Mouse (Mus musculus) kidney, postnatal 0 days (tissue): ENCODE results near the gene Srd5a3. TPM values are rescaled to one million over a fixed set of nuclear protein-coding genes. Genes with fewer than 3 reads are reported as not detected.
A peak's percentile ranks its signal among the peaks of the same experiment; 100 is the strongest.
"Not testable (repeated sequence)": the region's sequence is repeated elsewhere in the genome, so short reads cannot be mapped to it uniquely, and the experiment has no call there.

ENCODE experiments used
- ATAC-seq: fragments of 200-750 bp; cut with Nextera tagmentation; replicated peaks from 2 replicates; pipeline ENCODE4 v1.8.0; 2017; ENCODE audit warnings: low read depth, moderate number of reproducible peaks, moderate TSS enrichment, moderate library complexity; ENCODE audit not compliant: low FRiP score
- DNase-seq: peaks from one replicate; pipeline ENCODE4 v3.0.0-alpha.2; 2016; ENCODE audit warnings: low spot score
- H3K27ac ChIP-seq: fragments of 300-500 bp; sonication (generic); 2 replicates; pipeline ENCODE4 v1.5.1; 2014; ENCODE audit warnings: mild to moderate bottlenecking
- H3K27me3 ChIP-seq: fragments of 300-500 bp; sonication (generic); 2 replicates; pipeline ENCODE4 v1.6.1; 2014; ENCODE audit warnings: low read length, mixed read lengths; ENCODE audit not compliant: insufficient read depth
- H3K36me3 ChIP-seq: fragments of 300-500 bp; sonication (generic); 2 replicates; pipeline ENCODE4 v1.6.1; 2014; ENCODE audit warnings: low read length, mixed read lengths; ENCODE audit not compliant: insufficient read depth
- H3K4me1 ChIP-seq: fragments of 300-500 bp; sonication (generic); replicated peaks from 2 replicates; pipeline ENCODE4 v1.6.1; 2014; ENCODE audit warnings: antibody characterized with exemption, low read length, mixed read lengths; ENCODE audit not compliant: insufficient read depth
- H3K4me2 ChIP-seq: fragments of 300-500 bp; sonication (generic); 2 replicates; pipeline ENCODE4 v1.6.1; 2014; ENCODE audit warnings: mild to moderate bottlenecking, low read length, moderate library complexity, mixed read lengths
- H3K4me3 ChIP-seq: fragments of 300-500 bp; sonication (generic); replicated peaks from 2 replicates; pipeline ENCODE4 v1.5.1; 2014; ENCODE audit warnings: low read depth, low read length
- H3K9ac ChIP-seq: fragments of 300-500 bp; sonication (generic); 2 replicates; pipeline ENCODE4 v1.6.1; 2014; ENCODE audit warnings: low read depth, low read length
- H3K9me3 ChIP-seq: fragments of 300-500 bp; sonication (generic); replicated peaks from 2 replicates; pipeline ENCODE4 v1.6.1; 2016; ENCODE audit warnings: low read length, inconsistent platforms, mixed read lengths
- CTCF ChIP-seq: IDR thresholded peaks from 2 replicates; pipeline ENCODE4 v1.5.1; 2016; ENCODE audit warnings: antibody characterized with exemption, low read depth, mild to moderate bottlenecking, moderate library complexity
- WGBS: fragments of 180-500 bp; shearing (Covaris S2); extraction: QIAGEN DNeasy Blood & Tissue Kit; methylation state at CpG from one replicate; pipeline ENCODE4 v1.1.7; 2014; 5-methylcytosine and 5-hydroxymethylcytosine counted together
- polyA plus RNA-seq: library from polyadenylated mRNA; unstranded; fragments of >200 nt; fragmentation: Nextera tagmentation; extraction: Ambion mirVana; gene quantifications from 2 replicates; pipeline ENCODE4 v1.2.1, GENCODE M21; 2015

Gene Srd5a3
- polyA plus RNA-seq: 43.3 and 43.6 TPM in 2 replicates

DNA sequence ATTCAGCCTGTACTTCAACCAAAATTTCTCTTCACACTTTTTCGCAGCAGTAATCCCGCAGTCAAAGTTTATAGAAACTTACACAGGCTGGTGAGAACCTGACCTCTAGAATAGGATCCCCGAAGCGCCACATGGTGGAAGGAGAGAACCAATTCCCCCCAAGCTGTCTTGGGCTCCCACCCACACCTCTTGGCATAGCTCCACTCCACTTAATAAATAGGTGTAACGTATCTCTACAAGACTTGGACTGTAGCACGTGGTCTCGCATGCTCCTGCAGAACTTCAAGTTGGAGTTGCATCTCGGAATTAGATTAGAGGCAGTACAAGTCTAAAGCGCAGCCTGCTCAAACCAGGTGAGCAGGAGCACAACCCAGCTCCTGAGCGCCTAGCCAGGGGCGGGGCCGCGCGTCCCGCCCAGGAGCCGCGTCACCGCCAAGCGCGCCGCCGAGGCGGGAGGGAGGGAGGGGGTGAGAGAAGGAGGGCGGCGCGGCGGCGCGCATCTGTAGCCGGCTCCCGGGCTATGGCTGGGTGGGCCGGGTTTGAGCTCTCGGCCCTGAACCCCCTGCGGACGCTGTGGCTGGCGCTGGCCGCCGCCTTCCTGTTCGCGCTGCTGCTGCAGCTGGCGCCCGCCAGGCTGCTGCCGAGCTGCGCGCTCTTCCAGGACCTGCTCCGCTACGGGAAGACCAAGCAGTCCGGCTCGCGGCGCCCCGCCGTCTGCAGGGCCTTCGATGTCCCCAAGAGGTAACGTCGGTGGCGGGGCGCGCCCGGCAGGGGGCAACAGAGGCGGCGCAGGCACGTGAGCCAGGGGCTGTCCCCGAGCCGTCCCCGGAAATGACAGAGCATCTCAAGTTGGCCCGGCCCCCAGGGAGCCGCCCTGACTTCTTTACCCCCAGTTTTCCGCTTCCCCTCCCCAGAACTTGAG lies at the start of gene Srd5a3:
TSS of gene Srd5a3 (plus strand) at position 464 of the 922 bp plus-strand sequence.
- peak; percentile 97 for ATAC-seq
- Histone ChIP-seq H3K9ac (peak within 1 kb of the TSS; percentile 93), H3K36me3 (no peaks in the 10 kb centered on the region), H3K4me3 (peak within 1 kb of the TSS; percentile 64), H3K27me3 (no peaks in the 10 kb centered on the region), H3K9me3 (no peaks in the 10 kb centered on the region), H3K4me2 (peak within 1 kb of the TSS; percentile 58), H3K4me1 (peaks cover 12% of the 10 kb centered on the region; the same call in 1 of the 2 replicates), H3K27ac (peak within 1 kb of the TSS; percentile 100)
- peak; percentile 94 for TF ChIP-seq CTCF
- peak; percentile 97 for DNase-seq
- 1% methylated on average over 65 of the region's 69 CpGs for WGBS

GRCm38 (mm10) chr5:76103809-76104208 lies 36.3 kb upstream of the Srd5a3 start:
- not testable (repeated sequence) for H3K4me3 ChIP-seq, H3K9ac ChIP-seq, H3K4me1 ChIP-seq, ATAC-seq, H3K9me3 ChIP-seq, H3K36me3 ChIP-seq, DNase-seq, H3K27me3 ChIP-seq, H3K27ac ChIP-seq, H3K4me2 ChIP-seq
- 82% methylated on average over 5 of the region's 5 CpGs for WGBS

DNA sequence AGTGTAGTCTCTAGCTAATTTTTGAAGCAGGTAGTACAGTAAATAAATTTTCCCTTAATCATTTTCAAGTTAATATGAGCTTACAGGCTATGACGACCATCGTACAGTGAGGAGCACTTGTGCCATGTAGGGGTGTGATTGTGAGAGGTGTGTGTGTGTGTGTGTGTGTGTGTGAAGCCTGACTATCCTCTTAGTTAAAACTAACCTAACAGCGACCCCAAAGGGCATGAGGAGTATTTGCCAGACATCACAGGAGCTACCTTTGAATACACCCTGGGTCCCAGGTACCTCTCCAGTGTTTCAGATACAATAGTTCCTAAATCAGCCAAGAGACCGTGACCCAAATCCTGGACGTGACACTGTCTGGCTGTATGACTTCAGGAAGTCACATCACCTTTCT lies 32.8 kb upstream of the Srd5a3 start:
- 74% methylated on average over 5 of the region's 5 CpGs for WGBS
- Histone ChIP-seq H3K4me1 (no peaks in the 10 kb centered on the region), H3K4me3 (no peak overlapping the region), H3K9me3 (no peaks in the 10 kb centered on the region), H3K4me2 (no peak overlapping the region), H3K27ac (no peak overlapping the region), H3K27me3 (no peaks in the 10 kb centered on the region), H3K36me3 (no peaks in the 10 kb centered on the region), H3K9ac (no peak overlapping the region)
- TF ChIP-seq CTCF: no peak
- no peak for ATAC-seq
- no peak for DNase-seq

- Histone ChIP-seq H3K9me3 (no peaks in the 10 kb centered on the region), H3K36me3 (no peaks in the 10 kb centered on the region), H3K4me1 (no peaks in the 10 kb centered on the region), H3K27ac (no peak overlapping the region), H3K27me3 (no peaks in the 10 kb centered on the region), H3K4me2 (no peak overlapping the region), H3K9ac (no peak overlapping the region), H3K4me3 (no peak overlapping the region)
- ATAC-seq (no peak), DNase-seq (no peak)
- 76% methylated on average over 3 of the region's 3 CpGs for WGBS
- TF ChIP-seq CTCF: no peak
Observed at GRCm38 (mm10) chr5:76108496-76108895, 31.6 kb upstream of the Srd5a3 start.

- Histone ChIP-seq H3K4me2 (no peak overlapping the region), H3K4me3 (no peak overlapping the region), H3K9ac (no peak overlapping the region), H3K4me1 (no peaks in the 10 kb centered on the region), H3K27ac (no peak overlapping the region), H3K27me3 (no peaks in the 10 kb centered on the region), H3K36me3 (no peaks in the 10 kb centered on the region), H3K9me3 (no peaks in the 10 kb centered on the region)
- no peak for ATAC-seq
- no peak for TF ChIP-seq CTCF
- WGBS: 82% methylated on average over 3 of the region's 3 CpGs
- no peak for DNase-seq
Observed at GRCm38 (mm10) chr5:76111173-76111572, 28.9 kb upstream of the Srd5a3 start.

- Histone ChIP-seq H3K4me2 (no peak overlapping the region), H3K27ac (no peak overlapping the region), H3K4me3 (no peak overlapping the region), H3K4me1 (no peaks in the 10 kb centered on the region), H3K9me3 (no peaks in the 10 kb centered on the region), H3K9ac (no peak overlapping the region), H3K36me3 (no peaks in the 10 kb centered on the region), H3K27me3 (no peaks in the 10 kb centered on the region)
- WGBS: 84% methylated on average over 4 of the region's 4 CpGs
- no peak for DNase-seq
- TF ChIP-seq CTCF: no peak
- no peak for ATAC-seq
Observed at GRCm38 (mm10) chr5:76112016-76112415, 28.1 kb upstream of the Srd5a3 start.
